Mouse (Mus musculus): ENCODE results near the gene Abhd17a. TPM values are rescaled to one million over a fixed set of nuclear protein-coding genes. Genes with fewer than 3 reads are reported as not detected.

Abhd17a gene
- total RNA-seq (2023): 10 to 100 TPM; 52.1 to 54.2 TPM

DNA sequence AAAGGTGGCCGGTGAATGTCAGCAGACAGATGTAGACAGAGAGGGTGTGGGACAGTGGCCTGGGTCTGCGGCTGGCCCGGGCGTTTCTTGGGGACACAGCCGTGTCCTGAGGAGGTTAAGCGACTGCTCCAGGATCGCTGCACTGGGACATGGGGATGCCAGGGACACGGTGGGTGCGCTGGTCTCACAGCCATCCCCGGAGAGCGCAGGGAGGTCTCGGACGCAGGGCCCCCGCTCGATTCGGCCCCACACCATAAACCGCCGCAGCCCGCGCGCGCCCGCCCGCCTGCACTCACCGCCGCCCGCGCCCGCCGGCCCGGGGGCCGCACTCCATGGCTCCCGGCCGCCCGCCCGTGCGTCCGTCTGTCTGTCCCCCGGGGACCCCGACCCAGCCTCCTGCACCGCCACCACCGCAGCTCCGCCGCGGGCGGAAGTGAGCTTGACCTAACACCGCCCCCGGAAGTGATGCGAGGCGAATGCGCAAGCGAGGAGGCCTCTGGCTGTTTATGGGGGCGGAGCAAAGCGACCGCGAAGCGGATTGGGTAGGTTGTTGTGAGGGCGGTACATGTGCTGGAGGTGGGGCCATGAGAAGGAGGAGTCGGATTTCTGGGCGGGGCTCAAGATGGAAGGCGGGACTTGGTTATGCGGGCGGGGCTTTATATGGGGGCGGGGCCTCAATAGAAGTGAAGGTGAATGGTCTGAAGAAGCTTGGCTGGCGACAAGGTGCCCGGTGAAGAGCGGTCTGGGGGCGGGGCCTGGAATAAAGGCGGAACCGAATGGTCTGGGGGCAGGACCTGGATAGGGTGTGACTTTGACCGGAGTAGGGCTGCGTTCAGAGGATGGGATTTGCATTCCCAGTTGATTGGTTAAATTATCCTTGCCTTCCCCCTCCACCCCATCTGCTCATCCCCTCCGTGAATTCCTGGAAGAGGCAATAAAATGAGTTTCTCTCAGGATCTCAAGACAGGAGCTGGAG lies at the start of gene Abhd17a:
TSS of gene Abhd17a (minus strand) at position 463 of the 976 bp plus-strand sequence.

DNA sequence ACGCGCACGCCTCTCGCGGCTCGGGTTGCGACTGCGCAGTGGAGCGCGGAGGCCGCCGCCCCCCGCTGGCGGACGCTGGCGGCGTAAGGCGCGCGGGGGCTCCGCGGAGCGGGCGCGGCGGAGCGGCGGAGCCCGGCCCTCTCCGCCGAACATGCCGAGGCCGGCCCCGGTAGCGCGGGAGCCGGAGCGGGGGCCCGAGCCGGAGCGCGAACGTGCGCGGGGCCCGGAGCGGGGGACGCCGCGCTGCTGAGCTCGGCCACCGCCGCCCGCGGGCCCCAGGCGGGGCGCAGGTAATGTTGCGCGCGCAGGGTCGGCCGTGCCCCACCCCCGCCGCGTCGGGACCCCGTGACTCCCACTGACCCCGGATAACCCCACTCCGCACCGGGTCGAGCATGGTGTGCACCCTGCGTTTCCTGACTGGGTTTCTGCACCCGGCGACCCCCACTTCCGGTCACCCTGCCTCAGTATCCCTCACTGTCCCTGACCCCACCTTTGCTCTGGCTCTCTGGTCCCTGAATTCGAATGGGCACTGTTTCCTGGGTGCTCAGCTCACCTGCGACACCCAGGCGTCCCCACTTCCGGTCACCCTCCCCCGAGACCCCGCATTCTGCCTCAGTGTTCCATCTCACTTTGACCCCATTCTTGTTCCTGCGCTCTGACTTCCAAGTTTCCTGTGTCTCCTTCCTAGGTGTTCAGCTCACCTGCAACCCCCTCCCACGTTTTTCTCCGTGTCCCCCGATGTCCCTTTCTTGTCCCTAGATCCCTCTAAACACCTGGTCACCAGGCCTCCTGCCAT lies 32.7 kb upstream of the Abhd17a start, which contains the start of gene Csnk1g2:
TSS of gene Csnk1g2 (plus strand) at position 178 of the 796 bp plus-strand sequence.

DNA sequence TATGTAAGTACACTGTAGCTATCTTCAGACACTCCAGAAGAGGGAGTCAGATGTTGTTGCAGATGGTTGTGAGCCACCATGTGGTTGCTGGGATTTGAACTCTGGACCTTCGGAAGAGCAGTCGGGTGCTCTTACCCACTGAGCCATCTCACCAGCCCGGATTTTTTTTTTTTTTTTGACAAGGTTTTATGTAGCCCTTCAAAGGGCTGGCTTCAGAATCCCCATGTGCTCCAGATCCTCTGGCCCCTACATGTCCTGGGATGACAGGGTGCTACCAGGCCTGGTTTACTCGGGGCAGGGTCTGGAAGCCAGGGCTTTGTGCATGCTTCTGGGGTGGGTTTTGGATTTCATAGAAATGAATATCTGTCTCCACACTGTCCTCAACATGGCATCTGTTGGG lies 15.6 kb upstream of the Abhd17a start, which contains the start of gene Gm49322:
TSS of gene Gm49322 (plus strand) at position 301 of the 400 bp plus-strand sequence.

DNA sequence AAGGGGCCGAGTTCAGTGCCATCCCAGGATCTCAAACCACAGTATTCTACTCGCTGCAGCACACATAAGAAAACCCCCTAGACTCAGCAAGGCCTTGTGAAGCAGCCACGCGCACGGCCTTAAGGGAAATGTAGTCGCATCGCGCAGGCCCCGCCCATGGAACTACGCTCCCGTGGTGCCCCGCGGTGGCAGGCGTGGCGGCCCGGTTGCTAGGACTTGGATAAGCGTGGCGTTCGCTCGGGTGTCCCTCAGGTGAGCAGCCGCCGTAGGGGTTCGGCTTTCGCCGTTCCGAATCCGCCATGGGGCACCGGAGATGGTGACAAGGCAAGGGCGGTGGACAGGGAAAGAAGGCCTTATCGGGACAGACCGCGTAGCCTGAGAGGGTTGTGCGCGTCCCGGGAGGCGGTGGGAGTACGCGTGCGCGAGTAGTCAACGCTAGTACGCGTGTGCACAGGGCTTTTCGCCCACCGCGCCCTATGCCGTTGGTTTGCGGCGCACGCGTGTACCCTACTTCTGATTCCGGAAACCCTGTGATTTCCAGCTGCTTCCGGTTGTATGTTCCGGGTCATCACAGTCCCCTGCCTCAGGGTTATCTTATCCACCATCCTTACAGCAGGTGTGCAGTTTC lies 12.7 kb upstream of the Abhd17a start, which contains the start of the genes Scamp4 and Adat3:
TSS of gene Scamp4 (plus strand) at position 175 of the 628 bp plus-strand sequence.
TSS of gene Adat3 (plus strand) at position 183 of the 628 bp plus-strand sequence.

DNA sequence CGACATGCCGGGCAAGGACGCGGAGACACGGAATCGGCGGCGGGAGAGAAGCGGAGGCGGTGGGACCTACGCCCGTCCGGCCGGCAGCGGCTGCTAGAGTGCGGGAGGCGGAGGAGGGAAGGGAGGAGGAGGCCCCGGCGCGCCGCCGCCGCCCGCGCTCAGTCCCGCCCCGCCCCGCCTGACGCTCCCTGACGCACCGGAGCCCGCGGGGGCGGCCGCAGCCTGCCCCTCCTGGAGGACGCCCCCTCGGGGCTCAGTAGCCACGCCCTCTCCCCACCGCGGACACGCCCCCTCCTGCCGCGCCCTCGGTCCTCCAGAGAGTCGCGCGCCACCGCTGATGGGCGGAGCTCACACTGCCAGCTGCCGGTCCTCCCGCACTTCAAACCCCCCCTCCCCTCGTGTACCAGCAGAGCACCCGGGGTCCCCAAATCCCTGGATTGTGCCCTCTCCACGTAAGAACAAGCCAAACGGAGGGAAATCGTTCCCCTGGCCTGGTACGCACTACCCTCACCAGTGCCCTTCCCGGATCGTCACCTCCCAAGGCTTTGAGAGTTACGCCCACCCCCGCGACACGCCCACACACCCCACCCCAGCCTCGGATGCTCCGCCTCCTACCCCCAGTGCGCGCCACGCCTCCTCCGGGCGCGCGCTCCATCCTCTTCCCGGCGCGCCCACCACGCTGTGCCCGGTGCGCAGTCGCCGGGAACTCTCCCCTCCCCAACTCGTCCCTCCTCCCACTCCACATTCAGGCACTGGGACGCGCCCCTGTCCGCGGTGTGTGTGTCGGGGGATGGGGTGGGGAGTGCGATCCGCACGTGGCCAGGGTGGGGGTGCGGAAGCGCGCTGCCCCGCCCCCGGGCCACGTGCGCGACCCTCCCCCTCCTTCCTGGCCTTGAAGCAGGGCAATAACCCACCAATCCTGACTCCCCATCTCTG lies 12.7 kb downstream of the Abhd17a start, which contains the start of gene Klf16:
TSS of gene Klf16 (minus strand) at position 127 of the 936 bp plus-strand sequence.

DNA sequence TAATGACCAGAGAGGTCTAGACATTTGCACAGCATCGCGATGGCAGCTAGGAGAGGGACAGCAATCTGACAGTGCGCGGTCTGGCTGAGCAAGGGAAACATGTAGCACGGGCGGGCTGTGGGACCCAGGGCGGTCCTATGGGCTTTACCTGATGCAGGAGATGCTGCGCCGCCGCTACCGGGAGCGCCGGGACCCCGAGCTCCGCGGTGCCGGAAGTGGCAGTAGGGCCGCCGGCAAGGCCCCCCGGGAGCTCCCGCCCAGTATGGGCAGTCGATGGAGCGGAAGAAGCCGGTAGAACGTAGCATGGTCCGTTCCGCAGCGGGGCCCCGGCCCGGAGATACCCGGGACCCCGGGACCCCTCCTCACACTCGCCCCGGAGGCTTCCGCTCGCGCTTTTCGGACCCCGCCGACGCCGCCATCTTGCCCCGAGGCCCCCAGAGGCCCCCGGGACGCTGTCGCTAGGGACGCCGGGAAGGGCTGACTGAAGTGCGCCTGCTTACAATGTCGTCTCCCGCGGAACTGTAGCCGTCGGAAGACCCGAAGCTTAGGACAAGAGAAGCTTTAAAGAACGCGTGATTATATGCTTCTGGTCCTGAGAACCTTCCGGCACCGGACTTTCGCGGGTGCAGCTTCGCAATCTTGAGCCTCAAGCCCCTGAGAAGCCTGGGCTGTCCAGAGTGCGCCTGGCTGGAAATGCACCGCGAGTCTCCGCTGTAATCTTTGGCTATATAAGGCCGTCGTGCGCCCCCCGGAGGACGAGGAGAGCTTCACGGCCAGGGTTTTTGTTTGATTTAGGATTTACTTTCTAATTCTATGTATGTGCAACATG lies 28.8 kb downstream of the Abhd17a start, which contains the start of gene Rexo1:
TSS of gene Rexo1 (minus strand) at position 445 of the 829 bp plus-strand sequence.

DNA sequence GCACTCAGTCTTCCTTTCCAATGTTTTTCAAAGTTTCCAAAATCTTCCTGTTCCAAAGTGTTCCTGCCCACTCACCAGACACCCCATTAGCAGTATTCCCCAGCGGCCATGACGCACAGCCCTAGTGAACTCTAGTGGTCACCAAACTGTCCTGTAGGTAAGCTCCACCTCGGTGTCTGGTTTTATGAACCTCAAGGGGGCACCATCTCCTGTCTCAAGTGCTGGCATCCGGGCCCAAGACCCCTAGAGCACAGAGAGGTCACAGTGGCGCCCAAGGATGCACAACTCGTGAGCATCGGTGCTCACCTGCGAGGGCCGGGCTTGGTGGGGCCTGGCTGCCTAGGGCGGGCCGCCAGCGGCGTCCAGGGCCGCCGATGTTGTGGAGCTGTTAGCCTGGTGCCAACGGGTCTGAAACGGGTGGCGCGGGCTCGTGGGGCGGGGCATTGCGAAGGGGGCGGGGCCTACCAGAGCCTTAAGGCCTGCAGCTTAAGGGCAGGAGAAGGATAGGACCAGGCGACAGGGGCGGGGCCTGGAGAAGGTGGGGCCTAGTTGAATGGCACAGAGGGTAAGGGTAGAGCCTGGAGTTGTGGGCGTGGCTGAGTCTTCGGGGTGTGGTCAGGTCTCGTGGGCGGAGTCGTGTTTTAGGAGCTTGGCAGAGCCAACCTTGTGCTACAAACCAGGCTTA lies 51.3 kb downstream of the Abhd17a start, which contains the start of gene Atp8b3:
TSS of gene Atp8b3 (minus strand) at position 415 of the 685 bp plus-strand sequence.

Other genes with a start within 250 kb of the Abhd17a start
- under 1 TPM; 0.63 to 0.64 TPM for gene Adamtsl5, start 241.9 kb downstream of the Abhd17a start, total RNA-seq (2023)
- not detected for gene Plk5, start 233.9 kb downstream of the Abhd17a start, total RNA-seq (2023)
- 1 to 10 TPM; 9.4 to 9.6 TPM for gene Mex3d, start 202.7 kb downstream of the Abhd17a start, total RNA-seq (2023)
- 10 to 100 TPM; 51.5 to 54.6 TPM for gene Mbd3, start 190.8 kb downstream of the Abhd17a start, total RNA-seq (2023)
- 10 to 100 TPM; 87.0 to 91.8 TPM for gene Uqcr11, start 183.5 kb downstream of the Abhd17a start, total RNA-seq (2023)
- 10 to 100 TPM; 45.8 to 51.3 TPM for gene Tcf3, start 156.7 kb downstream of the Abhd17a start, total RNA-seq (2023)
- not detected for gene Onecut3, start 95.5 kb downstream of the Abhd17a start, total RNA-seq (2023)
- not detected for gene Atp8b3, start 51.2 kb downstream of the Abhd17a start, total RNA-seq (2023)
- gene Rexo1, start 28.8 kb downstream of the Abhd17a start, total RNA-seq (2023): 100 to 1,000 TPM in 1 of 2 experiments, 10 to 100 TPM in 1; 98.6 to 111 TPM
- gene Klf16, start 13.0 kb downstream of the Abhd17a start, total RNA-seq (2023): 10 to 100 TPM; 16.0 to 17.2 TPM
- 10 to 100 TPM; 27.5 to 33.1 TPM for gene Scamp4, start 12.5 kb upstream of the Abhd17a start, total RNA-seq (2023)
- 1 to 10 TPM; 6.9 to 8.3 TPM for gene Adat3, start 12.5 kb upstream of the Abhd17a start, total RNA-seq (2023)
- gene Gm49322, start 15.7 kb upstream of the Abhd17a start, total RNA-seq (2023): 1 to 10 TPM; 1.5 to 2.0 TPM
- gene Csnk1g2, start 32.5 kb upstream of the Abhd17a start, total RNA-seq (2023): 100 to 1,000 TPM; 111 TPM
- 10 to 100 TPM; 27.1 to 29.9 TPM for gene Btbd2, start 66.7 kb upstream of the Abhd17a start, total RNA-seq (2023)
- 100 to 1,000 TPM; 277 to 297 TPM for gene Mknk2, start 87.8 kb upstream of the Abhd17a start, total RNA-seq (2023)
- gene Mob3a, start 111.6 kb upstream of the Abhd17a start, total RNA-seq (2023): 100 to 1,000 TPM; 115 to 125 TPM
- 10 to 100 TPM; 11.6 to 13.5 TPM for gene Izumo4, start 111.8 kb upstream of the Abhd17a start, total RNA-seq (2023)
- 100 to 1,000 TPM; 153 to 155 TPM for gene Ap3d1, start 151.9 kb upstream of the Abhd17a start, total RNA-seq (2023)
- 10 to 100 TPM; 37.6 to 42.3 TPM for gene Dot1l, start 164.9 kb upstream of the Abhd17a start, total RNA-seq (2023)
- gene Sf3a2, start 207.9 kb upstream of the Abhd17a start, total RNA-seq (2023): 10 to 100 TPM; 54.7 to 55.9 TPM
- 100 to 1,000 TPM; 100 to 104 TPM for gene Plekhj1, start 208.3 kb upstream of the Abhd17a start, total RNA-seq (2023)
- under 1 TPM; 0.30 to 0.58 TPM for gene Amh, start 214.9 kb upstream of the Abhd17a start, total RNA-seq (2023)
- gene Jsrp1, start 223.2 kb upstream of the Abhd17a start, total RNA-seq (2023): not detected
- gene Oaz1, start 236.3 kb upstream of the Abhd17a start, total RNA-seq (2023): 100 to 1,000 TPM; 490 to 501 TPM

Data from monocyte, adult 59 days (primary cell).